Mouse (Mus musculus) midbrain, embryonic 15.5 days (tissue): ENCODE data around the gene Trim46. TPM values are rescaled to one million over a fixed set of nuclear protein-coding genes. Genes with fewer than 3 reads are reported as not detected.

Experiments used
- ATAC-seq: fragments of 200-750 bp; cut with Nextera tagmentation; replicated peaks from 2 replicates; pipeline ENCODE4 v1.8.0; 2017; ENCODE audit warnings: moderate TSS enrichment
- H3K27ac ChIP-seq: fragments of 300-500 bp; sonication (generic); 2 replicates; pipeline ENCODE4 v1.5.1; 2015; ENCODE audit warnings: mild to moderate bottlenecking, inconsistent platforms
- H3K27me3 ChIP-seq: fragments of 300-500 bp; sonication (generic); replicated peaks from 2 replicates; pipeline ENCODE4 v1.6.1; 2015; ENCODE audit warnings: inconsistent platforms
- H3K36me3 ChIP-seq: fragments of 300-500 bp; sonication (generic); replicated peaks from 2 replicates; pipeline ENCODE4 v1.6.1; 2015; ENCODE audit warnings: inconsistent platforms
- H3K4me1 ChIP-seq: fragments of 300-500 bp; sonication (generic); 2 replicates; pipeline ENCODE4 v1.6.1; 2015; ENCODE audit warnings: inconsistent platforms
- H3K4me2 ChIP-seq: fragments of 300-500 bp; sonication (generic); 2 replicates; pipeline ENCODE4 v1.6.1; 2015; ENCODE audit warnings: inconsistent platforms, mild to moderate bottlenecking, moderate library complexity
- H3K4me3 ChIP-seq: fragments of 300-500 bp; sonication (generic); 2 replicates; pipeline ENCODE4 v1.5.1; 2015; ENCODE audit warnings: mild to moderate bottlenecking, inconsistent platforms
- H3K9ac ChIP-seq: fragments of 300-500 bp; sonication (generic); 2 replicates; pipeline ENCODE4 v1.6.1; 2015; ENCODE audit warnings: mild to moderate bottlenecking, inconsistent platforms
- H3K9me3 ChIP-seq: fragments of 300-500 bp; sonication (generic); 2 replicates; pipeline ENCODE4 v1.6.1; 2016; ENCODE audit warnings: inconsistent platforms
- WGBS: fragments of 180-500 bp; shearing (Covaris S2); methylation state at CpG from one replicate; pipeline ENCODE4 v1.1.7; 2015; ENCODE audit warnings: mixed read lengths; 5-methylcytosine and 5-hydroxymethylcytosine counted together
- polyA plus RNA-seq: library from polyadenylated mRNA; unstranded; fragments of >200 nt; fragmentation: Nextera tagmentation; extraction: Ambion mirVana; gene quantifications from 2 replicates; pipeline ENCODE4 v1.2.1, GENCODE M21; 2015

The Trim46 gene
- polyA plus RNA-seq, 1 experiment from 2014 or later, result 97.9 TPM

DNA sequence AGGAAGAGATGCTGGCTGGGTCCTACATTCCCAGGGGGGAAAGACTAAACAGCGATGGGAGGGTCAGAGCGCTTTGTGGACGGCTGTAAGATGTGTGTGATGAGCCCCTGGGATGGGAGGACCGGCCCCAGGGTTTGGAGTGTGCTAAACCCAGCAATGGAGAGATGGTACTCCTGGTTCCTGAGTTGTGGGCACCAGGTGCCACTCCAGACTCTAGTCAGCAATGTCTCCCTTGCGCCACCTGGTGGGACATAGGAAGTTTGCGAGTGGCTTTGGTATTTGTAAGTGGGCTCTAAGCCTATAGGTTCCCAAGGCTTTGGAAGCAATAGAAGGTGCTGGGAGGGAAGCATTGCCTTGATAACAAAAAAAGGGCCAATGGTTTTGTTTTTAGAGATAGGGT is 30.3 kb downstream of the Trim46 start:
- 0% methylated on average over 6 of the region's 6 CpGs for WGBS
- Histone ChIP-seq H3K4me1 (peaks cover 42% of the 10 kb centered on the region), H3K27ac (peak overlapping the region; percentile 98), H3K9me3 (no peaks in the 10 kb centered on the region), H3K36me3 (no peaks in the 10 kb centered on the region), H3K27me3 (no peaks in the 10 kb centered on the region), H3K4me2 (peak overlapping the region; percentile 88), H3K4me3 (peak overlapping the region; percentile 75), H3K9ac (peak overlapping the region; percentile 75; the same call in 1 of the 2 replicates)
- ATAC-seq, result peak; percentile 34

DNA sequence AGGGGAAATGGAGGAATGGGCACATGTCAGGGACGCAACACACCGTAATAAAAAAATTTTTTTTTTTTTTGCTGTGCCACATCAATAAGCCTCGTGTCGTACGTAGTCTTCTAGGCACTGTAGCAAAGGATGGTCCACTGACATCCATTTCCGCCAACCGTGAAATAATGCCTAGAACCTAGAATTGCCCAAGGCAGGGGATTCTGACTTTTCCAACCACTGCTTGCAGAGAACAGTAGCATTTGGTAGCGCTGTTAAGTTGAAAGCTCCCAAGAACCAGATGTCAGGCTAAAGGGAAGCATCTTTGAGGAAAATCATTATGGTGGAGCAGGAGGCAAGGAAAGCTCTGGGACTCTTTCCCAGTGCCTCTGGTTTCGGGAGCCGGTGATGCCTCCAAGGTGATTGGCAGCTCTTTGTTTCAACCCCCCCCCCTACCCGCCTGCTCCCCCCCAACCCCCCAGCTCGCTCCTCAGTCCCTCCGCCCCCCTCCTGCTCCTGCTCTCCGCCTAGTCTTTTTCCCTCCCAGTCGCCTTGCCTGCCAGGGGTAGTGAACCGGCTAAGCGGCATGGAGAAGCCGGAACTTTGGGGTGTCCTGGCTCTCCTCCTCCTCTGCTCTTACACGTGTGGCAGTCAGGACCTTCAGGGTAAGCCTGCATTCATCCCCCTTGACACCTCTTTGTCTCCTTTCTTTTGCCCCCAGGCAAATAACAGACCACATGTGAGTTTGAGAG is 31.3 kb downstream of the Trim46 start, which contains the start of gene Thbs3:
Gene Thbs3 (plus strand): TSS at position 500 of the 731 bp plus-strand sequence.
- Histone ChIP-seq H3K4me2 (peak within 1 kb of the TSS; percentile 88), H3K4me1 (peaks cover 42% of the 10 kb centered on the region), H3K4me3 (peak within 1 kb of the TSS; percentile 75), H3K9me3 (no peaks in the 10 kb centered on the region), H3K9ac (peak within 1 kb of the TSS; percentile 75), H3K36me3 (peaks cover under 1% of the 10 kb centered on the region; the same call in 1 of the 2 replicates), H3K27ac (peak within 1 kb of the TSS; percentile 98), H3K27me3 (no peaks in the 10 kb centered on the region)
- under 1% methylated on average over 19 of the region's 19 CpGs for WGBS
- ATAC-seq, result peak; percentile 13; the same call in 1 of the 2 replicates

DNA sequence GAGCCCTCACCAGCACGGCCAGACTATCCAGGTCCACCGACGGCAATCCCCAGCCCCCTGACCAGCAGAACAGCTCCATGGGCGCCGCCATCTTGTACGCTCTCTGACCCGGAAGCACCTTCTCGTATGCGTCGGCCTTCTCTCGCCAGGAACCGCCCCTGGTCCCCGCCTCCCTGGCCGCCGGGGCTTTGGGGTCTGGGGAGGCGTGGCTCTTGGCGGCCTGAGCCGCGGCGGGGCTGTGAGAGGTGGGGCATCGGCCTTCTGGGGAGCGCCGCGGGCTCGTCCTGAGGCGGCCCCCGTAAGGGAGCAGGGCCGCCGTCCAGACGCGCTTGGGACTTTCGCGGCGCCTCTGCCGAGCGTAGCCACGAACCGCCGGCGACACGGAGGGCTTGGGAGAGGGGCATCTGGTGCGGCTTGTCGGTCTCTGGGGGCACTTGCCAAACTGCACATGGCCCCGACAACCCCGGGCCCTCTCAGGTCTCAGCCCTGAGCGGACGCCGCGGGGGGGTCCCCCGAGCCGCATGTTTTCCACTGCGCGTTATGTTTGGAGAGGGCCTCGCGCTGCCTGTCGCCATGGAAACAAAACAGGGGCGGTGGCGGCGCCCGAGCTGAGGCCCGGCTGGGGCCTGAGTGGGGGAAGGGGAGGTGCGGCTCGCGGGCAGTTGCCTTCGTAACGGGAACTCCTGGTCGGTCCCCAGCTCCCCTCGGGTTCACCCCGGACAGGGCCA is 32.1 kb downstream of the Trim46 start:
- Histone ChIP-seq H3K36me3 (peaks cover 9% of the 10 kb centered on the region; the same call in 1 of the 2 replicates), H3K27ac (peak overlapping the region; percentile 98), H3K9me3 (no peaks in the 10 kb centered on the region), H3K9ac (peak overlapping the region; percentile 75), H3K4me1 (peaks cover 42% of the 10 kb centered on the region), H3K27me3 (no peaks in the 10 kb centered on the region), H3K4me3 (peak overlapping the region; percentile 75), H3K4me2 (peak overlapping the region; percentile 88)
- ATAC-seq, result peak; percentile 88
- WGBS, result under 1% methylated on average over 69 of the region's 69 CpGs

DNA sequence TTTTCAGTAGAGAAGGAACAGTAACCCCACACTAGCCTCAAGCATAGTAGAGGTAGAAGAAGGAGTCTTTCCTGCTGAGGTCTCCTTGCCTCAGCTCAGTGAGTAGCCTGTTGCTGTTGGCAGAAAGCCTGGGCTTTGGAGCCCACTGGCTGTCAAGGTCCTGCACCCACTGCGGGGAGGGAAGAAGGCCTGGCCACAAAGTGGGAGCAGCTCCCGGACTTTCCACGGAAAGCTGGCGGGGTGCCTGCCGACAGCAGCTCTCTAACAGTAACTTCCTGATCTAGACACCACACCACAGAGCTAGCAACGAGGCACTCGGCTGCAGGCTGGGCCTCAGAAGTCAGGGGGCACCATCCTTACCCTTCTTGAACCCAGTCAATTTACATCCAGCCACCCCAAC is 35.4 kb downstream of the Trim46 start:
- ATAC-seq, result no peak
- no peak overlapping the region for H3K4me2 ChIP-seq
- no peak overlapping the region for H3K4me3 ChIP-seq
- peaks cover 41% of the 10 kb centered on the region for H3K36me3 ChIP-seq
- no peak overlapping the region for H3K27ac ChIP-seq
- H3K4me1 ChIP-seq, result peaks cover 24% of the 10 kb centered on the region
- H3K9me3 ChIP-seq, result no peaks in the 10 kb centered on the region
- H3K9ac ChIP-seq, result no peak overlapping the region
- H3K27me3 ChIP-seq, result no peaks in the 10 kb centered on the region
- WGBS, result 85% methylated on average over 7 of the region's 7 CpGs

DNA sequence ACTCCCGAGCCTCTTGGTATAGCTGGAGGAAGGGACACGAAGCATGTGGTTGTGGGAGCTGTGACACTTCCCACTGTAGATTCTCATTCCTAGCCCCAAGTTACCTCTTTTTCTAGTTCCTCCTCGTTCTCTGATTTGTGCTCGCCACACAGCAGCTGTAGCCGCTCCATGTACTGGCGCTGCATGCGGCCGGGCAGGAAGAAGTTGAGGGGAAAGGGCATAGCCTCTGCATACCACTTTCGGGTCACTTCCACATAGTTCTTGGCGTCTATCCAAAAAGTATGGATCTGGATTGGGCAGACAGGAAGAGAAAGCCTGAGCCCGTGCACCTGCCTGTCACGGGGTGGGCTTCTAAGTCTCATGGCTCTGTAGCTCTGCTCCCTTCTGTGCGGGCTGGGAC is 35.9 kb downstream of the Trim46 start:
- Histone ChIP-seq H3K27me3 (no peaks in the 10 kb centered on the region), H3K9me3 (no peaks in the 10 kb centered on the region), H3K4me1 (peaks cover 18% of the 10 kb centered on the region), H3K4me3 (no peak overlapping the region), H3K4me2 (no peak overlapping the region), H3K9ac (no peak overlapping the region), H3K36me3 (peaks cover 46% of the 10 kb centered on the region), H3K27ac (no peak overlapping the region)
- no peak for ATAC-seq
- 88% methylated on average over 13 of the region's 13 CpGs for WGBS

DNA sequence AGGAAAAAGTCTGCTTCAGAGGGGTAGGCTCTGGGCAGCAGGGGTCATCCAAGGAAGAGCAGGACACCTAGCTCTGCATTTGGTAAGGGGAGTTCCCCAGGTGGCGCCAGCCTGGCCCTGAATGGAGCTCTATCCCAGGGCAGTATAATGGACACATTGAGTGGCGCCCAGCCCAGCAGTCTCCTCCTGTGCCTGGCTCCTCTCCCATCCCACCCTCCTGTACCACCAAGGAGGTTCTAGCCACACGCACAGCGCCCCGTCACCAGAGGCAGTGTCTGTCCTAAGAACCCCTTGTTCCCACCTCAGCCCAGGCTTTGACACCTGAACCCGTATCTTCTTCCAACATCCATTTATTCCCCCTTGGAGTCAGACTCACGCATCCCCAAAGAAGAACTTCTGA is 36.4 kb downstream of the Trim46 start:
- peaks cover 46% of the 10 kb centered on the region for H3K36me3 ChIP-seq
- WGBS, result 96% methylated on average over 7 of the region's 7 CpGs
- no peaks in the 10 kb centered on the region for H3K9me3 ChIP-seq
- no peak overlapping the region for H3K9ac ChIP-seq
- H3K27me3 ChIP-seq, result no peaks in the 10 kb centered on the region
- no peak overlapping the region for H3K4me2 ChIP-seq
- no peak overlapping the region for H3K27ac ChIP-seq
- H3K4me1 ChIP-seq, result peaks cover 14% of the 10 kb centered on the region
- no peak overlapping the region for H3K4me3 ChIP-seq
- ATAC-seq, result no peak

DNA sequence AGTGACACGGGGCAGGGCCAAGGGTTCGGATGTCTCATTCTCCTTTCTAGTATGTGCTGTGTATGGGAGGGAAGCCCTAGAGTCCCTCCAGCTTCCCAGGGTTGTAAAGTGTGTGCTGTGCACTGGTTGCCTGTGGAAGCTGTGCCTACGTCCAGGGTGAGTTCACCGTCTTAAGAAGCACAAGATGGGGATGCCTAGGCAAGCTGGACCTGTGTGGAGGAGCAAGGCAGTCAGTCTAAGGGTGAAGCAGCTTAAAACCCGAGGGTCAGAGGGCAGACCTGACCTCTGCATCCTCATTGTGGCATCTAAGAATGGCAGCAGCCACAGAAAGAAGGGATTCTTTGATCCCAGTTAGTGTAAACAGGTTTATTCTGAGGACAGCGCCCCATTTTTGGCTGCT is 37.4 kb downstream of the Trim46 start:
- no peaks in the 10 kb centered on the region for H3K27me3 ChIP-seq
- H3K27ac ChIP-seq, result no peak overlapping the region
- H3K36me3 ChIP-seq, result peaks cover 46% of the 10 kb centered on the region
- H3K9ac ChIP-seq, result no peak overlapping the region
- no peaks in the 10 kb centered on the region for H3K9me3 ChIP-seq
- no peak for ATAC-seq
- H3K4me1 ChIP-seq, result peaks cover 10% of the 10 kb centered on the region
- no peak overlapping the region for H3K4me2 ChIP-seq
- H3K4me3 ChIP-seq, result no peak overlapping the region
- WGBS, result 88% methylated on average over 6 of the region's 6 CpGs

DNA sequence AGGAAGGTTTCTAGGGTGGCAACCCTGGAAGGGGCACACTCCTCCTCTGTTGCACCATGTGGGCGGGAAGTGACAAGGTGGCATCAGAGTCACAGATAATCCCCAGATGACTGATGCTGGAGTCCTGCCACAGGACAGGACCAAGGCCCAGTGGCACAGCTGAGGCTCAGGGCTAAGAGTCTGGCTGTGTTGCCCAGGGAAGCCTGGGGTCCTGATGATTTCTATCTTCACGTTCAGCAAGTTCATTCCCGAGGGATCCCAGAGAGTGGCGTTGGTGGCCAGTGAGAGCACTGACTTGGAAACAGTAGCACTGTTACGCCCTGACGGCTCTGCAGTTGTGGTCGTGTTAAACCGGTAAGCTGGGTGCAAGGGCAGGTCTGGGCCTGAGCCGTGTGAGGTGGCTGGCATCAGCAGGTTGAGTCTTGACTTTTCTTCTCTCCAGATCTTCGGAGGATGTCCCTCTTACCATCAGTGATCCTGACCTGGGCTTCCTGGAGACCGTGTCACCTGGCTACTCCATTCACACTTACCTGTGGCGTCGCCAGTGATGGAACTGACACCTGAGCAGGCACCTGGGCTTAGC is 37.9 kb downstream of the Trim46 start:
- ATAC-seq, result no peak

DNA sequence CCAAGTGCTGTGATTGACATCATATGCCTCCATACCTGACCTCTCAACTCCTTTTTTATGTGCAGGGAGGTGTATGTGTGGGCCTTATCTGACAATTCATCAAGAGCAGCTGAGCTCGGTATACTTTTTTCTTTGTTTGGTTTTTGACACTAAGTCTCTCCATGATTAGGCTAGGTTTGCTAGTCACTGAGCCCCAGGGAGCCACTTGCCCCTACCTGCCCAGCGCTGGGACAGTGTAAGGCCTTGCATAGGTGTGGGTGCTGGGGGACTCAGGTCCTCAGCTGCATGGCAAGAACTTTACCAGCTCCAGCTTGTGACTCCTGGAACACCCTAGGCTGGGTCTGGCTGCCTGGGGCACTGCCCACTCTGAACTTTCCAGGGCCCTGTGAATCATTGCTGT is 39.4 kb downstream of the Trim46 start:
- Histone ChIP-seq H3K36me3 (peaks cover 46% of the 10 kb centered on the region), H3K9ac (no peak overlapping the region), H3K4me1 (peaks cover 5% of the 10 kb centered on the region), H3K4me2 (no peak overlapping the region), H3K9me3 (no peaks in the 10 kb centered on the region), H3K27me3 (no peaks in the 10 kb centered on the region), H3K4me3 (no peak overlapping the region), H3K27ac (no peak overlapping the region)
- no peak for ATAC-seq
- WGBS, result 93% methylated on average over 2 of the region's 2 CpGs

More for the DNA sequence above, 37.9 kb downstream of the Trim46 start:
- Histone ChIP-seq H3K27me3 (no peaks in the 10 kb centered on the region), H3K4me1 (peaks cover 12% of the 10 kb centered on the region), H3K4me2 (no peak overlapping the region), H3K9me3 (no peaks in the 10 kb centered on the region), H3K27ac (no peak overlapping the region), H3K36me3 (peaks cover 46% of the 10 kb centered on the region), H3K9ac (no peak overlapping the region), H3K4me3 (no peak overlapping the region)
- 93% methylated on average over 13 of the region's 13 CpGs for WGBS

DNA sequence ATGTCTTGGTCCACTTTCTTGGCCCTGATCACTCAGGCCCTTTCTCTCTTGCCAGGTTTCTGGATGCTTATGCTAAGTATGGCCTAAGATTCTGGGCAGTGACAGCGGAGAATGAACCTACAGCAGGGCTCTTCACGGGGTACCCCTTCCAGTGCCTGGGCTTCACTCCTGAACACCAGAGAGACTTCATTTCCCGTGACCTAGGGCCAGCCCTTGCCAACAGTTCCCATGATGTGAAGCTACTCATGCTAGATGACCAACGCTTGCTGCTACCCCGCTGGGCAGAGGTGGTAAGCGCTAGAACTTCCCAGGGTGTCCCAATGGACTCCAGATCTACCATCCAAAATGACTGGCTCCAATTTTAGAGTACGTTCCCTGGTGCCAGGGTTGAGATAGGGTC is 40.0 kb downstream of the Trim46 start:
- 91% methylated on average over 7 of the region's 7 CpGs for WGBS
- no peaks in the 10 kb centered on the region for H3K27me3 ChIP-seq
- H3K36me3 ChIP-seq, result peaks cover 46% of the 10 kb centered on the region
- no peaks in the 10 kb centered on the region for H3K9me3 ChIP-seq
- H3K4me2 ChIP-seq, result no peak overlapping the region
- no peak overlapping the region for H3K4me3 ChIP-seq
- H3K27ac ChIP-seq, result no peak overlapping the region
- no peak for ATAC-seq
- no peak overlapping the region for H3K9ac ChIP-seq
- peaks cover 5% of the 10 kb centered on the region for H3K4me1 ChIP-seq

DNA sequence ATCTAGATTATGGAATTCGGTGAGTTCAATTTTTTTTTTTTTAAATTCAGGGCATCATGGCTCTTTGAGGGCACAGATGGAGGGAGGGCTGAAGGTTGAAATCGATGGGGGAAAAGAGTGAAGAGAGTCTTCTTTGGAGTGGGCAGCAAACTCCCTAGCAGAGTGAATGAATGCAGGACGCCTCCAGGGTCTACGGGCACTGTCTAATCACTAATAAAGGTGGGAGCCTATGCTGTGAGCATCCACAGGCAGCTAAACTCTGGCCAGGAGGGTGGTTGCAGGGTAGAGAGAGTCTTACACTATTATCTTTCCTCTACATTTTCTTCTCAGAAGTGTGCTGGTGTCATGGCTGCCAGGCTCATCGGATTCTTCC is 43.0 kb downstream of the Trim46 start:
- Histone ChIP-seq H3K9ac (peak overlapping the region; percentile 43), H3K36me3 (peaks cover 29% of the 10 kb centered on the region), H3K4me2 (peak overlapping the region; percentile 73), H3K9me3 (no peaks in the 10 kb centered on the region), H3K4me3 (peak overlapping the region; percentile 50), H3K27me3 (no peaks in the 10 kb centered on the region), H3K4me1 (peaks cover 5% of the 10 kb centered on the region), H3K27ac (peak overlapping the region; percentile 54)
- WGBS, result 40% methylated on average over 5 of the region's 5 CpGs
- ATAC-seq, result peak; percentile 48
